Mouse (Mus musculus) lung, postnatal 36 days (tissue): ENCODE data around the gene Olfr1408.

ENCODE experiments used
- DNase-seq: peaks from one replicate; pipeline ENCODE4 v3.0.0; 2022; ENCODE audit warnings: mixed read lengths

Olfr1408 gene

DNA sequence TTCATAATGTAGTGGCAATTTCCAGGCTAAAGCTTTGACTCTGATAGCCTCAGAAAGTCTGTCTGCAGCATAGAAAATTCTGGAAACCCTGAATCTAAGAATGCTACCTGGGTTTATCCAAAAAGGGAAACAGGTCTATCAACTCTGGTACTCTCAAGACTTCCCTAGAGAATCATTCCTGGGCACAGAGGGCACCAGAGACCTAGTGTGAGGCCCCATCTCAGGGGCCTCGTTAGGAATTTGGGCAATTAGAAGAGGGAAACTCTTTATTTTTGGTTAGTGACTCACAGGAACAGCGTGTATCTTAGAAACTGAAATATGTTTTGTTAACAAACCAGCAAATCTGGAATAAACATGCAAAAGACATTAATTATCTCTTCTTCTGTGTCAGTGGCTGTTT is at the start of gene Olfr1408:
Olfr1408 (minus strand) TSS at position 101 of the 400 bp plus-strand sequence.
- no peak for DNase-seq

DNA sequence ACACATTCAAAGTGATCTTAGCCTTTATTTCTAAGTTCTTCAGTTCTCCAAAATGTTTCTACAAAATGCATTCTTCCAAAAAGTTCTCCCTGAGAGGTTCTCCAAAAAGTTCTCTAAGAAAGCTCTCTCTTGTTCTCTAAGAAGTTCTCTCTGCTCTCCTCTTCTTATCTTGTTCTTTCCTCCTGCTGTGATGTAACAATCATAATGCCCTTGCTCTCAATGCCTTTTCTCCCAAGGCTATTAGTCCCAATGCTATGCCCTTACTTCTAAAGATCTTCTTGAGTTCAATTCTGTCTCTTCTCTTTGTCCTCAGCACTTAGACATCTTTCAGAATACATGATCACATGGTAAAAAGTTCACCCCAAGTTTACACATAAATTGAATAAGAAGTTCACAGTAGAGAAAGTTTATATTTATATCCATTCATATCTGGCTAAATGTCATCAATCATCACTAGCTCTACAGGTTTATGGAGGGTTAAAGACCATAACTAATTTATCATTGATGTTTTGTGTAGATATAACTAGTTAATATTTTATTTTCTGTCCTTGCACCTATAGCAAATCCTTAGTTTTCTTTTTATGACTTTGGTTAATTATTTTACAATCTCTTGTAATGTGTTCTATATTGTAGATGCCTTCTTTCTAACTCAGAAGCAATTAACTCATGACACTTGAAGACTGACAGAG is 37.1 kb upstream of the Olfr1408 start:
- DNase-seq: no peak
